13 mouse cellular contexts compared by ENCODE assay signal in the genomic region with DNA sequence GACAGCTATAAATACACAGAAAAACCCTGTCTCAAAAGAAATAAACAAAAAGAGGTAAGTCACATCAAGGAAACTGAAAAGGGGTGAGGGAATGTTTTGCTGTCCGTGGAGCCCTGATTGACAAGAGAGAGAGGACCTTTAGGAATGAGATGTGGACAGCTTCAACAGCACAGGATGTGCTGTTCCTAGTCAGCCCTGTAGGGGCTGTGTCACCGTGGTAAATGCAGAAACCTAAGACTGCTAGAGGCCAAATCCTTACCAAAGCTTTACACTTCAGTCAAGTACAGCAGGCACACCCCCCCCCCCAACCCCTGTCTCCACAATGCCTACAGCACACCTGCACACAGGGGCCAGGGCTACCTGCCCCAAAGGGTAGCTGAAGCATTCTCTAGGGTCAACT. TPM values are rescaled to one million over a fixed set of nuclear protein-coding genes. Genes with fewer than 3 reads are reported as not detected.
DNase-seq lines count a peak whose midpoint lies in the region; ATAC-seq and TF ChIP-seq lines count a peak whose summit lies in the region.
"Had no signal": no experiment of that assay in that cellular context is flagged by ENCODE, and none has a peak within 500 bp of the region (broad histone marks: within the 10 kb centered on the region; RNA-seq: fewer than 3 reads in every experiment).

No protein-coding gene starts in this region.

- H3K9ac ChIP-seq in liver, embryonic 11.5 days (ENCODE audit: low read depth, low read length): no peak overlapping the region
- H3K9ac ChIP-seq in CH12.LX (ENCODE audit: insufficient read depth, low read depth): no peak overlapping the region
- no peak overlapping the region for H3K9ac ChIP-seq in liver, postnatal 0 days (replicated peaks)
- H3K9ac ChIP-seq: embryonic facial prominence, embryonic 13.5 days; neural tube, embryonic 12.5 days had no signal

- no peak overlapping the region for H3K4me3 ChIP-seq in liver, embryonic 11.5 days (ENCODE audit: low read depth, low read length)
- H3K4me3 ChIP-seq in CH12.LX (replicated peaks in 1 of 3; ENCODE audit: low read depth in 2 of 3, low read length in 2 of 3, poor library complexity in 1 of 3): no peak overlapping the region
- H3K4me3 ChIP-seq in liver, postnatal 0 days (ENCODE audit: low read depth, low read length): no peak overlapping the region
- H3K4me3 ChIP-seq: embryonic facial prominence, embryonic 13.5 days; neural tube, embryonic 12.5 days had no signal

- H3K79me2 ChIP-seq in CH12.LX (replicated peaks; ENCODE audit: control insufficient read depth, extremely low read depth, insufficient read depth, poor library complexity, severe bottlenecking): peaks cover 19% of the 10 kb centered on the region

- TF ChIP-seq EP300 in CH12.LX (IDR thresholded peaks at IDR 0.05; ENCODE audit: low read length): no peak
- no peak for TF ChIP-seq EP300 in liver, postnatal 0 days (IDR thresholded peaks at IDR 0.05; ENCODE audit: low read depth)

- ATAC-seq in liver, embryonic 11.5 days (replicated peaks; ENCODE audit: low FRiP score): peak; percentile 56
- ATAC-seq in liver, postnatal 0 days: peak; percentile 35; the same call in 1 of the 2 replicates

- no peak overlapping the region for H3K4me2 ChIP-seq in liver, embryonic 11.5 days
- no peak overlapping the region for H3K4me2 ChIP-seq in CH12.LX (ENCODE audit: insufficient read depth, low read depth, poor library complexity, severe bottlenecking)
- H3K4me2 ChIP-seq in liver, postnatal 0 days (ENCODE audit: low read depth, low read length): no peak overlapping the region
- H3K4me2 ChIP-seq: embryonic facial prominence, embryonic 13.5 days; neural tube, embryonic 12.5 days had no signal

- dilution Hi-C loops in CH12.LX (cut with MboI; ENCODE audit: extremely low pct_ligation_motif_present, extremely low pct_unique_long_range_greater_than_20kb, low sequenced_read_pairs): no loop called here

- H3K4me1 ChIP-seq in liver, embryonic 11.5 days (replicated peaks; ENCODE audit: control insufficient read depth, insufficient read depth, low read length): peaks cover 2% of the 10 kb centered on the region
- H3K4me1 ChIP-seq in CH12.LX (ENCODE audit: control insufficient read depth in 1 of 2, insufficient read depth in 2 of 2): peaks cover 7 to 29% of the 10 kb centered on the region in 2 experiments; a peak in 3 of 4 replicates
- H3K4me1 ChIP-seq in liver, postnatal 0 days (ENCODE audit: insufficient read depth): peaks cover 4% of the 10 kb centered on the region; the same call in 1 of the 2 replicates
- H3K4me1 ChIP-seq: embryonic facial prominence, embryonic 13.5 days; neural tube, embryonic 12.5 days had no signal

- H3K27ac ChIP-seq in liver, embryonic 11.5 days (ENCODE audit: low read depth, low read length): peak overlapping the region; percentile 58; the same call in 1 of the 2 replicates
- H3K27ac ChIP-seq in CH12.LX (ENCODE audit: insufficient read depth, low read depth): peak overlapping the region; percentile 67
- no peak overlapping the region for H3K27ac ChIP-seq in liver, postnatal 0 days (ENCODE audit: low read depth)
- H3K27ac ChIP-seq: embryonic facial prominence, embryonic 13.5 days; macrophage; neural tube, embryonic 12.5 days had no signal

- no peak for DNase-seq in liver, embryonic 11.5 days (ENCODE audit: low spot score)
- DNase-seq in liver: no peak
- DNase-seq in CH12.LX (ENCODE audit: extremely low read depth): peak; percentile 68
- DNase-seq in ZHBTc4 (ENCODE audit: low read depth, low spot score): peak; percentile 87
- DNase-seq in liver, postnatal 0 days: no peak
- DNase-seq in right cerebral cortex, postnatal 10 days (ENCODE audit: low spot score in 2 of 2): no peak
- DNase-seq in layer of hippocampus, postnatal 10 days (ENCODE audit: low spot score in 2 of 2): no peak
- no peak for DNase-seq in thymus, adult 18-20 months
- DNase-seq: heart, postnatal 4 days; kidney, postnatal 25 days had no signal

- TF ChIP-seq CTCF in CH12.LX (conservative IDR thresholded peaks at IDR 0.05 in 1 of 2, IDR thresholded peaks at IDR 0.05 in 1 of 2; ENCODE audit: low read depth in 2 of 2, low read length in 2 of 2): peak in 1 of 2 experiments; percentile 42; a peak in 2 of 4 replicates
- TF ChIP-seq CTCF in liver, postnatal 0 days (IDR thresholded peaks at IDR 0.05; ENCODE audit: low read depth): peak; percentile 49

- no peaks in the 10 kb centered on the region for H3K27me3 ChIP-seq in liver, embryonic 11.5 days (replicated peaks; ENCODE audit: control insufficient read depth, insufficient read depth, low read length)
- no peaks in the 10 kb centered on the region for H3K27me3 ChIP-seq in CH12.LX (replicated peaks)
- no peaks in the 10 kb centered on the region for H3K27me3 ChIP-seq in liver, postnatal 0 days (ENCODE audit: insufficient read depth, low read length)
- H3K27me3 ChIP-seq: embryonic facial prominence, embryonic 13.5 days; neural tube, embryonic 12.5 days had no signal

- no peaks in the 10 kb centered on the region for H3K9me3 ChIP-seq in liver, embryonic 11.5 days (ENCODE audit: control insufficient read depth, low read length)
- H3K9me3 ChIP-seq in CH12.LX (replicated peaks; ENCODE audit: low read length): no peaks in the 10 kb centered on the region
- H3K9me3 ChIP-seq in liver, postnatal 0 days (ENCODE audit: low read length): no peaks in the 10 kb centered on the region
- H3K9me3 ChIP-seq: embryonic facial prominence, embryonic 13.5 days; neural tube, embryonic 12.5 days had no signal

- in situ Hi-C loops in CH12.LX (cut with MboI; ENCODE audit: low pct_ligation_motif_present, low pct_unique_long_range_greater_than_20kb, low sequenced_read_pairs): no loop called here

- 32% methylated on average over 2 of the region's 2 CpGs for WGBS in liver, embryonic 11.5 days
- WGBS in liver, postnatal 0 days (ENCODE audit: insufficient replicate concordance): 23% methylated on average over 2 of the region's 2 CpGs

- H3K36me3 ChIP-seq in liver, embryonic 11.5 days (ENCODE audit: control insufficient read depth, insufficient read depth, low read length): peaks cover 38% of the 10 kb centered on the region
- H3K36me3 ChIP-seq in CH12.LX (replicated peaks in 1 of 2; ENCODE audit: control insufficient read depth in 1 of 2, insufficient read depth in 1 of 2, low read length in 1 of 2): peaks cover 78 to 94% of the 10 kb centered on the region in 2 experiments
- peaks cover 41% of the 10 kb centered on the region for H3K36me3 ChIP-seq in liver, postnatal 0 days (replicated peaks; ENCODE audit: insufficient read depth, low read length)

- no peak for TF ChIP-seq RAD21 in CH12.LX (IDR thresholded peaks at IDR 0.05; ENCODE audit: low read depth, low read length)

- TF ChIP-seq POLR2A in CH12.LX (IDR thresholded peaks at IDR 0.05; ENCODE audit: low read depth, low read length): no peak; the same call in 1 of the 2 replicates

TF ChIP-seq in CH12.LX, 34 proteins besides CTCF, POLR2A, EP300 and RAD21:
- no peak for TF ChIP-seq ELF1 (IDR thresholded peaks at IDR 0.05; ENCODE audit: low read depth, low read length)
- no peak for TF ChIP-seq USF2 (conservative IDR thresholded peaks at IDR 0.05; ENCODE audit: low read depth, low read length)
- no peak for TF ChIP-seq TCF12 (IDR thresholded peaks at IDR 0.05; ENCODE audit: low read depth, low read length)
- TF ChIP-seq SMC3 (IDR thresholded peaks at IDR 0.05; ENCODE audit: low read depth, low read length): no peak
- no peak for TF ChIP-seq NELFE (IDR thresholded peaks at IDR 0.05; ENCODE audit: low read depth, low read length)
- no peak for TF ChIP-seq MAFK (IDR thresholded peaks at IDR 0.05; ENCODE audit: insufficient replicate concordance, low read length)
- TF ChIP-seq POLR2AphosphoS2 (IDR thresholded peaks at IDR 0.05; ENCODE audit: low read depth, low read length): no peak
- TF ChIP-seq ZNF384 (IDR thresholded peaks at IDR 0.05; ENCODE audit: low read depth, low read length): no peak
- no peak for TF ChIP-seq ZC3H11A (IDR thresholded peaks at IDR 0.05; ENCODE audit: low read depth, low read length)
- no peak for TF ChIP-seq PAX5 (IDR thresholded peaks at IDR 0.05; ENCODE audit: low read length)
- no peak for TF ChIP-seq NRF1 (IDR thresholded peaks at IDR 0.05; ENCODE audit: low read depth, low read length)
- TF ChIP-seq JUND (conservative IDR thresholded peaks at IDR 0.05; ENCODE audit: low read depth, low read length): no peak
- TF ChIP-seq IRF4 (IDR thresholded peaks at IDR 0.05; ENCODE audit: low read depth, low read length): no peak
- TF ChIP-seq HCFC1 (IDR thresholded peaks at IDR 0.05; ENCODE audit: low read depth, low read length): no peak
- no peak for TF ChIP-seq KAT2A (IDR thresholded peaks at IDR 0.05; ENCODE audit: insufficient replicate concordance, low read length)
- TF ChIP-seq MXI1 (IDR thresholded peaks at IDR 0.05; ENCODE audit: low read depth, low read length): no peak
- no peak for TF ChIP-seq TBP (conservative IDR thresholded peaks at IDR 0.05; ENCODE audit: low read depth, low read length)
- TF ChIP-seq RCOR1 (conservative IDR thresholded peaks at IDR 0.05; ENCODE audit: low read depth, low read length): no peak
- TF ChIP-seq E2F4 (IDR thresholded peaks at IDR 0.05; ENCODE audit: insufficient replicate concordance, low read depth, low read length): no peak
- no peak for TF ChIP-seq SIN3A (IDR thresholded peaks at IDR 0.05; ENCODE audit: low read length)

RNA-seq across cellular contexts. Expression of a gene that starts 13.9 kb away (rescaled TPM):
- 359 and 372 TPM in 2 replicates for polyA plus RNA-seq in liver, embryonic 11.5 days (2014; fragmentation: Nextera tagmentation; extraction: Ambion mirVana)
- total RNA-seq in CH12.LX (2012; rRNA removed): 337 and 394 TPM in 2 replicates
- total RNA-seq in CH12.LX (2014; rRNA removed): 130 and 151 TPM in 2 replicates
- polyA plus RNA-seq in CH12.LX (2012; ENCODE audit: insufficient read length, low read depth): 513 TPM in 2 replicates
- 122 and 129 TPM in 2 replicates for polyA plus RNA-seq in liver, postnatal 0 days (2015; fragmentation: Nextera tagmentation; extraction: Ambion mirVana)
- total RNA-seq in layer of hippocampus, postnatal 10 days (2021): 100 to 1,000 TPM; 186 to 197 TPM

RNA-seq across cellular contexts. Expression of a gene that starts 39.2 kb away (rescaled TPM):
- polyA plus RNA-seq in liver, embryonic 11.5 days (2014; fragmentation: Nextera tagmentation; extraction: Ambion mirVana): 30.5 and 32.4 TPM in 2 replicates
- total RNA-seq in CH12.LX (2012; rRNA removed): 24.8 and 29.8 TPM in 2 replicates
- total RNA-seq in CH12.LX (2014; rRNA removed): 42.7 and 47.2 TPM in 2 replicates
- polyA plus RNA-seq in CH12.LX (2012; ENCODE audit: insufficient read length, low read depth): 42.3 and 52.4 TPM in 2 replicates
- polyA plus RNA-seq in liver, postnatal 0 days (2015; fragmentation: Nextera tagmentation; extraction: Ambion mirVana): 10.8 and 12.5 TPM in 2 replicates
- total RNA-seq in layer of hippocampus, postnatal 10 days (2021): 10 to 100 TPM; 17.4 to 19.5 TPM

Comparison
In these comparisons a context has a peak if more than half of its experiments do, and no peak if none do; other contexts are left out.
1. DNase-seq: peak in CH12.LX (single experiment) and ZHBTc4 (single experiment); none in liver, embryonic 11.5 days (single experiment), liver (single experiment), liver, postnatal 0 days (single experiment), right cerebral cortex, postnatal 10 days (0 of 2), layer of hippocampus, postnatal 10 days (0 of 2) and thymus, adult 18-20 months (0 of 2).